Mouse (Mus musculus) erythroblast, adult 5-6 weeks (primary cell): Measurements from ENCODE around the gene Ero1lb. TPM values are rescaled to one million over a fixed set of nuclear protein-coding genes. Genes with fewer than 3 reads are reported as not detected.
"Not testable (repeated sequence)": the region's sequence is repeated elsewhere in the genome, so short reads cannot be mapped to it uniquely, and the experiment has no call there.

Experiments
- ATAC-seq: replicated peaks from 2 replicates; pipeline ENCODE4 v1.8.0; 2016; ENCODE audit warnings: moderate number of reproducible peaks, mild to moderate bottlenecking, moderate TSS enrichment, inconsistent platforms; ENCODE audit not compliant: poor library complexity, low FRiP score, severe bottlenecking
- total RNA-seq, 2 experiments: library from RNA; stranded (forward) in 1 of 2; stranded (reverse) in 1 of 2; fragments of 150-400 nt in 1 of 2; fragments of 200-764, 138-1000 nt in 1 of 2; gene quantifications; 2 replicates each; pipeline versions ENCODE4 v1.2.3 to v1.2.4; 2015 to 2017; ENCODE audit warnings: low replicate concordance in 2 of 2

The Ero1lb gene
- total RNA-seq, 2 experiments from 2014 or later: 4.8 to 6.4 TPM

DNA sequence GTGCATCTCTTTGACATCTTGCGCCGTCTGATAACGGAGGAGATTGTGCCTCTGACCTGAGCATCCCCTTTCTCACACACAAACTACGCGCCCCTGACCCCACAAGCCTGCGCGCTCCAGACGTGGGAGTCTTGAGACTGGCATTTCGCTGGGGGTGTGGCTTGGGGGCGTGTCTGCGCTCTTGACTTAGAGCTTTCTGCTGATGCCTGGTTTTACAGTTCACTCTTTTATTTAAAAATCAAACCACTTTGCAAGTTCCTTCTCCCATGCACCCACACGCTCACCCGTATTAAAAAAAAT is 85.2 kb downstream of the Ero1lb start:
- not testable (repeated sequence) for ATAC-seq

Other genes with a start within 250 kb of the Ero1lb start
- not detected in 2 replicates for gene Actn2, start 225.1 kb upstream of the Ero1lb start, total RNA-seq (2015; ENCODE audit: low replicate concordance)
- gene Actn2, start 225.1 kb upstream of the Ero1lb start, total RNA-seq (2017; ENCODE audit: low replicate concordance): not detected in 2 replicates
- 10.2 and 11.3 TPM in 2 replicates for gene Heatr1, start 170.8 kb upstream of the Ero1lb start, total RNA-seq (2015; ENCODE audit: low replicate concordance)
- gene Heatr1, start 170.8 kb upstream of the Ero1lb start, total RNA-seq (2017; ENCODE audit: low replicate concordance): 14.9 and 25.9 TPM in 2 replicates
- 10.9 and 13.3 TPM in 2 replicates for gene Lgals8, start 100.9 kb upstream of the Ero1lb start, total RNA-seq (2015; ENCODE audit: low replicate concordance)
- 11.7 and 15.3 TPM in 2 replicates for gene Lgals8, start 100.9 kb upstream of the Ero1lb start, total RNA-seq (2017; ENCODE audit: low replicate concordance)
- not detected in 2 replicates for gene Edaradd, start 45.4 kb upstream of the Ero1lb start, total RNA-seq (2015; ENCODE audit: low replicate concordance)
- gene Edaradd, start 45.4 kb upstream of the Ero1lb start, total RNA-seq (2017; ENCODE audit: low replicate concordance): not detected in 2 replicates
- not detected in 2 replicates for gene Prl2c3, start 234.2 kb downstream of the Ero1lb start, total RNA-seq (2015; ENCODE audit: low replicate concordance)
- gene Prl2c3, start 234.2 kb downstream of the Ero1lb start, total RNA-seq (2017; ENCODE audit: low replicate concordance): not detected in 2 replicates